Mouse (Mus musculus): ENCODE data around the gene Aph1a. TPM values are rescaled to one million over a fixed set of nuclear protein-coding genes. Genes with fewer than 3 reads are reported as not detected.
"Not testable (repeated sequence)": the region's sequence is repeated elsewhere in the genome, so short reads cannot be mapped to it uniquely, and the experiment has no call there.

Gene Aph1a
- total RNA-seq, 2 experiments from 2014 or later = 69.0 to 78.5 TPM

DNA sequence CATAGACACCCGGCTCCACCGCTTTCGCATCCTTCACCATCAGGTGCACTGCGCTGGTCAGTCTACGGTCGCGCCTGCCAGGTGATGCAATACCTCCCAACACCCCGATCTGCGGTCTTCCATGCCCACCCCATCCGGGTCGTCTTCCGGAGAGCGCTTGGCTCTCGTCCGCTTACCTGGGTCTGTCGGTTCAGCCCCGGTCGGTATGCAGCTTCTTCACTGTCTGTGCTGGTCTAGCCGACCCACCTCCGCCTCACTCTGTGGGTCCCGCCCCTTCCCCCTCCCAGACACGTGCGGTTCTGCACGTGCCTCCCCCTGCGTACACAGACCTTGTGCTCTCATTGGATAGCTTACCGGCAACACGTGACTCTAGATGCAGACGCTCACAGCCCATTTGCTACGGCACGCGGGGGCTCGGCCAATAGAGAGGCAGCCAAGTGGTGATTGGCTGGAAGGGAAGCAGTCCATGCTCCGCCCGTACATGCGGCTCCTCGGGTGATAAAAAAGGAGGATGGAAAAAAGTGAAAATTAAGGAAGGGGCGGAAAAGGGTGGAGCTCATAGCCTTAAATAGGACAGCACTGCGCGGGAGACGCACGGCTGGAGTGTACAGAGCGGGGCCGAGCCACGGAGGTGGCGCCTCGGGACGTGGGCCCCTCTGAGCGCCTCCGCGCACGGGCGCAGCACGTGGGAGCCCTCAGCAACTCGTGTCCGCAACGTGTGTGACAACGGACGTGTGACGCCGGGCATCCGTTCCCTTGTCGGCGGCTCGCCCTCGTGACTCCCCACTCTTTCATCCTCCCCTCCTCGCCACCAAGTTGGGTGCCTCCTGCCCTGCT, 11.6 kb upstream of the Aph1a start, which contains the start of gene Ciart:
Gene Ciart (minus strand): TSS at position 273 of the 837 bp plus-strand sequence.
- peak; percentile 97 to 99 for DNase-seq (ENCODE audit: low spot score in 2 of 2)
- intact Hi-C loops (cut with DNase I) = loop anchor here (1.0 to 10.0 kb wide), 5 partner anchors 11 to 173 kb away; partner anchors contain the start of genes Anp32e, Aph1a and Vps45

DNA sequence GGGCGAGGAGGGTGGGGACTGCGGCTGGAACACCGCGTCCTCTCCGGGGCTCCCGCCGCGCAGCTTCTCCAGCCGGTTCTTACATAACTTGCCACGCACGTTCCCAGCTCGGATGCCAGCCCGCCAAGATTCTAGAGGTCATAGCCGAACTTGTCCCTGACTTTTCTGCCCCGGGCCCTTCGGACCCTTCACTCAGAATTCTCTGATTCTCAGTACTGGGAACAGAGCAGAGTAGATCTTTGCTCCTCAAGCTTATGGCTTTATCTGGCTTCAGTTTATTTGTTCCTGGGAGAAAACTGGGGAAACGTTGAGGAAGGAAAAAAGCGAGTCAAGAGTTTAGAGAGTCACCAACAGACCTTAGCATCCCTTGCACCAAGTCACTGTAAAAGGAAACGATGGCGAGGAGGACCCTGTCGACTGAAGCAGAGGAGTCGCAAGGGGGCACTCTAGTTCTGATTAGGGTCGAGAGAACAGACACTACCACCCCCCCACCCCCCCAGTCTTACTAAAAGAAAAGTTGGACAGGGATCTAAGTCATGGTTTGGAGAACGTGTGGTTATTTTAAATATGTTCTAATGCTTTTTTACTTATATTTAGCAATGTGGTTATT, 10.8 kb upstream of the Aph1a start:
- intact Hi-C loops (cut with DNase I) = loop anchor here (1.0 to 10.0 kb wide), 5 partner anchors 10 to 172 kb away; partner anchors contain the start of genes Anp32e, Aph1a and Vps45

DNA sequence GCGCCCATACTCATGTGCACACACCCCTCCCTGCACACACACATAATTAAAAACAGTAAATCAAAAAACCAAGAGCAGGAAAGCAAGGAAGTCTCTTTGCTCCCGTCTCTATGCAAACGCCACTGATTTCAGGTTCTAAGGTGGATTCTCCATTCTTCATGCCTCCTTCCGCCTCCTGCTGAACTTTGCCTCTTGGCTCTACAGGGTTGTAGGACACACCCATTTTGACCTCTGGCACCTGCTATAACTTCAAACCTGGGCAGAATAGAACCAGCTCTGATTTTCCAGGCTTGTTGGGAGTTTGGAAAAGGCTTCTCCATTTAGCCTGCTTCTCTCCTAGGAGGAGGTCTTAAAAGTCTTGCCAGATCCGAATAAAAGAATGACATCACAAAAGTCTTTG, 9.4 kb upstream of the Aph1a start:
- intact Hi-C loops (cut with DNase I) = loop anchor here (10.0 kb wide), 1 partner anchor 170 kb away; the partner anchor contains the start of gene Vps45
- DNase-seq (ENCODE audit: low spot score in 2 of 2) = no peak

More for the DNA sequence above, 10.8 kb upstream of the Aph1a start:
- peak; percentile 76 to 85 for DNase-seq (ENCODE audit: low spot score in 2 of 2)

DNA sequence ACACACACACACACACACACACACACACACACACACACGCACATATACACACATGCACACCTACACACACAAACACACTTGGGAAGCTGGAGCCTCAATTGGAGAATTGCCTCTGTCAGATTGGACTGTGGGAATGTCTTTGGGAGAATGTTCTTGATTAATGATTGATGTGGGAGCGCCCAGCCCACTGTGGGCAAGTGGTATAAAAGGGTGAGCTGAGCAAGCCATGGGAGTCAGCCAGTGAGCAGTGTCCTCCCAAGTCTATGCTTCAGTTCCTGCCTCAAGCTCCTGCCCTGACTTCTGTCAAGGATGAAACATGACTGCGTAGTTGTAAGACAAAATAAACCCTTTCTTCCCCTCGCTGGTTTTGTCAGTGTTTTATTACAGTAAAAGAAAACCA, 6.2 kb upstream of the Aph1a start:
- intact Hi-C loops (cut with DNase I) = loop anchor here (10.0 kb wide), 1 partner anchor 167 kb away; the partner anchor contains the start of gene Vps45
- no peak for DNase-seq (ENCODE audit: low spot score in 2 of 2)

DNA sequence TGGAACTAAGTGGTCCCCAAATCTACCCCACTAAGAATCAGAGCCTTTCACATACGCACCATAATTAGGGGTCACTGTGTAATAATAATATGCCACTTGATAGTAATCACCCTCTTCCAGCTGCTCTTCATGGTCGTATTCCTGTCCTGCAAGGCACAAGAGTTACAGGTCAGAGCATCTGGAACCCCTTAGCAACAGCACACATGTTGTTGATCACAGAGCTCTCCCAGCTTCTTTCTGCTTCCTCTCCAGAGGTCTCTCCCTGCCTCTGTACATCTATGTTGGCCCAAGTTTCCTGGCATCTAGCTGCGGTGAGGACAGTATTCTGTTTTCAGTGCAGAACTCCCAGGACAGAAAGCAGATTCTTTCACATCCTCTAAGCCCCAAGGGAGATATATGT, 4.1 kb upstream of the Aph1a start:
- intact Hi-C loops (cut with DNase I) = loop anchor here (10.0 kb wide), 1 partner anchor 165 kb away; the partner anchor contains the start of gene Vps45

DNA sequence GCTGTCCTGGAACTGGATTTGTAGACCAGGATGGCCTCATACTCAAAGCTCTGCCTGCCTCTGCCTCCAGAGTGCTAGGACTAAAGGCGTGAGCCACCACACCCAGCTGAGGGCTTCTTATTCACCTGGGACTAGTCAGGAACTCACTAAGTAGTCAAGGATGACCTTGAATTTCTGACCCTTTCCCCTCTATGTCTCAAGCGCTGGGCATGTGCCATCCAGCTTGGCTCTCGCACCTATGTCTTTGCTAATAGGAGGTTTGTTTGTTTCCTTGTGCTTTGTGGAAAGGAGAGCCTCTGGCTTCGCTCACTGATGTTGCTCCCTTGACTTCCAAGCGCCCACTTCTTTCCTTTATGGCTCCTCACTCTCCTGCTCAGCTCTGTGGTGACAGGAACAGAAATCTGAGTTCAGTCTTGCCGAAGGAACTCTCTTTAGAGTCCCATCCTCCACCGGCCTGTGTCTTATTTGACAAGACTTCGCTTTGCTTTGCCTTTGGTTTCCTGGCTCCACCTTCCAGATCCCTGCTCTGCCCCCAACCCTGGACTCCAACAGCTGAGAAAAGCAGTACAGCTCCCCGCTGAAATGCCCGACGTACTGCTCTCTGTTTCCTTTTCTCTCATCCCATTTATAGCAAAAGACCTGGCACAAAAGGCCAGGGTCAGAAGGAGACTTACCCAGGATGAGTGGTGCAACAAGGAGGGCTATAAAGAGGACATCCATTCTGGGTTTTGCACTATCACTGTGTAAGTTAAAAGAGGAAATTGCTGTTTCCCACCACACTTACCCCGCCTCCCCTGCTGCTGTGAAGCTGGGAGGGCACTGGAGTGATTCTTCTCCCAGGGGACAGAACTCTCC, 2.3 kb upstream of the Aph1a start, which contains the start of gene BC028528:
Gene BC028528 (minus strand): TSS at position 795 of the 855 bp plus-strand sequence.
- intact Hi-C loops (cut with DNase I) = no loop called here
- no peak for DNase-seq (ENCODE audit: low spot score in 2 of 2)

More for the DNA sequence above, 4.1 kb upstream of the Aph1a start:
- DNase-seq (ENCODE audit: low spot score in 2 of 2) = no peak

DNA sequence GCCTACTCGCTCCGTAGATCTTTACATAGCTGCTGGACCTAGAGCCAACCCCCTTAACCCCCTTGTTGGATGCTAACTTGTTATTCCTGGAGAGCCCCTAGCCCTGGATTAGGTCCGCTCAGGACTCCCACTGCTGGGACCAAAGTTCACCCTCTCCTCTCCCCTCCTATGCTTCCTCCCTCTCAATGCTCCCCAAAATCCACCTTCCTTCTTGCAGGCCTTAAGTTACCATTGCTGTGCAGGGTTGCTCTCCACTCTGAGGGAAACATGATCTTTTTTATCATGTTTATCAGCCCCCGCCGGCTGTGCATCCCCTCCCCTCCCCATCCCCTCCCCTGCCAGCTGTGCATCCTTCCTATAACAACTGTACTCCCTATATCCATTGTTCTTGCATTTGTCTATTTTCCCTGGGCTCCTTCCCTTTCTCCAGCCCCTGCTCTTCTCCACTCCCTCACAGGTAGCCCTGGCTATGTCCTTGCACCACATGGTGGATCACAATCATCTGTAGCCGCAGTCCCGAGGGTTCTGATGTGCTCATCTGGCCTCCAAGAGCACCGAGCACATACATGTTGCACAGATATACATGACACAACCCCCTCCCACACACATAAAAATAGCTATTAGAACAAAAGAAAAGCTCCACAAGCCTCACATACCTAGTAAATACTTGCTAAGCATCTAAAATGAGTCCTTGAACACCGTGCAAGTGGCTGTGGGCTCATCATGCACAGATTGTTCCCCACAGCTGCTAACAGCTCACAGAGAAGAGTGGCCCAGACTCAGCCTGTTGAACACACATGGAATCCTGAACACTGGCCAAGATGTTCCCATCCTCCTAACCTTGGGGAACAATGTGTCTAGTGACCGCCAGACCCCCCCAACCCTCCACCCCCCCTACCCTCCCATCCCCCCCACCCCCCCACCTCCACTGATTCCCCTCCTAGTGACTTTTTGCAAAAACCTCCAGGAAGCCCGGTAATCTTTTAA, 1.4 kb upstream of the Aph1a start:
- intact Hi-C loops (cut with DNase I) = loop anchor here (1.0 kb wide), 1 partner anchor 10 kb away; the partner anchor contains the start of gene Ciart
- no peak for DNase-seq (ENCODE audit: low spot score in 2 of 2)

DNA sequence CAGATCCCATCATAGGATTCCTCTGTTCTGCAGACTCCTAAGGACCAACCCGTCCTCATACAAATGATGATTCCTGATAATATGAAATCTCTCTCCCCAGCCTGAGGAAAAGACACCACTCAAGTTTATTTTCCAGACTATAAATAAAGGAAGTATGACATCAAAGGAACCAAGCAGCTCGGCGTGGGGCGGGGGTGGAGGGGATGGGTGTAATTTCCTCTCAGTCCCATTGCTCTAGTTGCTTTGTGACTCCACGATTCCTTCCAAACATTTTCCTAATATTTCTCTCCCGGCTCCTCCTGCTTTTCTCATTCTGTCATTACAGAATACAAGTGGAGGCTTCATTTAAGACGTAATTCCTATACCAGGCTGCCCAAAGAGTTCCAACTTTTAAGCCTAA, 643 bp upstream of the Aph1a start:
- DNase-seq (ENCODE audit: low spot score in 2 of 2) = no peak
- intact Hi-C loops (cut with DNase I) = loop anchor here (1.0 kb wide), 1 partner anchor 11 kb away; the partner anchor contains the start of gene Ciart

DNA sequence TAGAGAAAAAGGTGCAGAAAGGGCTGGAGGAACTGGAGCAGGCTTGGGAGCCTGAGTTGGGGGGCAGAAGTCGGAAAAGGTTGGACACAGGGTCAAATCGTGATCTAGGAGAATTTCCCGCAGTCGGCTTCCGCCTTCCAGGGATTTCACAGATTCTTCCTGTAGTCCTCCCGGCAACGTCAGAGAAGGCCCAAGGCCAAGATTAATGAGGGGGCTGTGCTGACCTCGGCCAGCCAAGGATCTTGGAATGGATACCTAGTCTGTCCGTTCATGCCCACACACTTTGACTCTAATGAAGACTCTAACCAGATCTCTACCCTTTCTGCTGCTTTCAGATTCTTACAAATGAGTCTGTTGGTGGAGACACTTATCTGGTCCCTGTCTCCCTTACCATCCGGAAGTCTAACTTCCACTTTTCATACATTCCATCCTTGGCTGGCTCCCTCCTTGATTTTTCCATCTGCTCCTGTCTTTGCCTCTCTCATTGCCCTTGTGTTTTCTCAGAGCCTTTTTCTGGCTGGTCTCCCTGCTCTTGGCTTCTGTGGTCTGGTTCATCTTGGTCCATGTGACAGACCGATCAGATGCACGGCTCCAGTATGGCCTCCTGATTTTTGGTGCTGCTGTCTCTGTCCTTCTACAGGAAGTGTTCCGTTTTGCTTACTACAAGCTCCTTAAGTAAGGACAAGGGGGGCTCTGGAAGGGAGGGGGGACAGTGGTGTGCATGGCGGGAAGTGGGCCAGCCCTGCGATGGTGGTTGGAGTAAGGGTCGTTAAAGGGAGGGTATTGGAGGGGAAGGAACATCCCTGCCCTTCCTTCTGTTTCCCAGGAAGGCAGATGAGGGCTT, 770 bp downstream of the Aph1a start:
- intact Hi-C loops (cut with DNase I) = no loop called here
- peak; percentile 53 to 64 for DNase-seq (ENCODE audit: low spot score in 2 of 2)

DNA sequence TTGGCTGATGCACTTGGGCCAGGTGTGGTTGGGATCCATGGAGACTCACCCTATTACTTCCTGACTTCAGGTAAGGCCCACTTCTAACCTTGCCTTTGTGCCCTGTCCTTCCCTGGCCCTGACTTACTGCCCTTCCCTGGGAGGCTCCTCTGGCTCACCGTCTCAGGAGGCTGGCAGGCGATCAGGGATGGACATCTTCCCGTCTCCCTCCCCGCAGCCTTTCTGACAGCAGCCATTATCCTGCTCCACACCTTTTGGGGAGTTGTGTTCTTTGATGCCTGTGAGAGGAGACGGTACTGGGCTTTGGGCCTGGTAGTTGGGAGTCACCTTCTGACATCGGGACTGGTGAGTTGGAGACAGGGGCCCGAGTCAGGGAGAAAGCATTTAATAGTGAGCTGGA, 1.7 kb downstream of the Aph1a start:
- intact Hi-C loops (cut with DNase I); DNase-seq (ENCODE audit: low spot score in 2 of 2): not testable (repeated sequence)

DNA sequence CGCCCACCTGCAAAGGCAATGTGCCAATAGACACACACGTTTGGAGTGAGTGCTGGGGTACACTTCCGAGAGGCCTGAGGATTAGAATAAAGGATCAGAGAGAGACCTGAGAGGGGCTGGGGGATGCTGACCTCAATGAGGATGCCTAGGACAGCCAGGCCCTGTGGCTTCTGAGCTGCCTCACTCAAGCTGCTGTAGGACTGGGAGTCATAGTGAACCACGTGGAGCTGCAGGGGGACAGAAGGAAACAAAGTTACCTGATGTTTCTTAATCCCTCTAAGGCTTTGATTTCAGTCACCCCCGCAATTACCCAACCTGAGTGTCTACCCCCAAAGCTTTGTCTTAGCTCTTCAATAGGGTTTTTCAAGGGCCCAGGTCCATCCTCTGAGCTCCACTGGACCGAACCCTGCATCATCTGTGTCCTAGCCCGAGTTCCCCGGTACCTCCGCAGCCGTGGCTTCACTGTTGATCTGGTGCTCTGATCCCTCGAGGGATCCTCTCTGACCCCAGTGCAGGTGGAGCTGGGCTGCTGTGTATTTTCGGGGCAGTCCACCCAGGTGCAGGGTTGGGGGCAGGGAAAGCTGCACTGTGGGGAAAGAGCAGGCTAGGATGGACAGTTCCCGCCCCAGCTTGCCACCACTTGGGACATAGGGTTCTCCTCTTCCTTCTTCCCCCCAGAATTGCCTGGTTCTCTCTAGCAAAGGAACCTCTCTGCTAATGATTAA, 6.2 kb downstream of the Aph1a start:
- DNase-seq (ENCODE audit: low spot score in 2 of 2) = no peak
- intact Hi-C loops (cut with DNase I) = no loop called here

DNA sequence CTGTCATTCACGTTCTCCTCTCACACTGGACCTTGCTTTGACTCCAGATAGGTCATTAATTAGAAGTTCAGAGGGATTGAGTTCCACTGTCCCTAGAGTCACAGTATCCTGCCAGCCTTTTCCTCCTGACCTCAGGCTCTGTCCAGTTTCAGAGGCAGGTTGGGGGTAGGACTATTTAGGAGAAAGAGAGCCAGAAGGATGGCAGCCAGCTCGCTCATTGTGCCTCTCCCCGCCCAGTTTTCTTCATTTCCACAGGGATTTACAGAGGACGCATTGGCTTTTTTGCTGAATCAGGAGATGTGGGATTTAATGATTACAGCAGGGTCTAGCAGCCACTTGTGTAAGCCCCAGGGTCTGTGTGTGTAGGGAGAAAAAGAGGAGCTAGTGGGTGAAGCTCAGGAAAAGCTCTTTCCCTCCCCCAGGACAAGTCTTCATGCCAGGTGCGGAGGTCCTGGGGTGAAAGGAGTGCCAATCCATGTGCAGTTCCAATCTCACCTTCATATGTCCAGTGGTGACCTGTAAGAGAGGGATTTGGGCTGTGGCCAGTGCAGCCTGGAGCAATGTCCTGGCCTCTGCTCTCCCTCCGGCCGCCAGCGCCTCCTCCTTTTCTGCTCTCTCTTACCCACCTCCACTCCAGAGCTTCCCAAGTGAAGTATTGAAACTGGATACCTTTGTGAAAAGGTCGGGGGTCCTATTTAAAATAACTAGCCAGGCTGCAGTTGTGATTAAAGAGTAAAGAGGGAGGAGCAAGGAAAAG, 8.0 kb downstream of the Aph1a start:
- intact Hi-C loops (cut with DNase I) = no loop called here
- DNase-seq (ENCODE audit: low spot score in 2 of 2) = no peak

DNA sequence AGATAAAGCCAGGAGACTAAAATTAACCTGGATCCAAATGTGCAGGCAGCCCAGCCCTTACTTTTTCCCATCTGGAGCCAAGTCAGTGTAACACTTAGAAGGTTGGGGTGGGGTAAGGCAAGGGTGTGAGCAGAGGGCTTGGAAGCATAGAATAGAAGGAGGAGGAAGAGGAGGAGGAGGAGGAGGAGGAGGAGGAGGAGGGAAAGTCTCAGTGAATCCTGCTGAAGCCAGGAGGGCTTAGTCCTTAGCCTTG, 8.5 kb downstream of the Aph1a start:
- intact Hi-C loops (cut with DNase I) = no loop called here

DNA sequence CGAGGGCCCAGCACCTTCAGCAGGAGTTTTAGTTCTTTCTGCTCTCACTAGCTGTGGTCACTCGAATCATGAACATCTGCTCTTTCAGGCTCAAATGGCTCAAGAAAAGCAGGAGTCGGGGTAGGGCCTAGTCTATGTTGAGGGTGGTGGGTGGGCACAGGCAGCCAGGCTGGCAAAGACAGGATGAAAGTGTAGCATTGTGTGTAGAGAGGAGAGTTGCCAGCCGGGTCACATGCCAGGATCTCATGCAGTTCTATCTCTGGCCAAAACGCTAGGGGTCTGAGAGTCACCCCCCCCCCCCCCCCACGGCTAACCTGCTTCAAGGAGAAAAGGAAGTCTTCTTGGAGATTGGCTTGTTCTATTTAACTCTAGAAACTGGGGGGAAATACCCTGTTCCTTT, 8.9 kb downstream of the Aph1a start:
- intact Hi-C loops (cut with DNase I) = no loop called here
- no peak for DNase-seq (ENCODE audit: low spot score in 2 of 2)

More for the DNA sequence above, 8.5 kb downstream of the Aph1a start:
- no peak for DNase-seq (ENCODE audit: low spot score in 2 of 2)

DNA sequence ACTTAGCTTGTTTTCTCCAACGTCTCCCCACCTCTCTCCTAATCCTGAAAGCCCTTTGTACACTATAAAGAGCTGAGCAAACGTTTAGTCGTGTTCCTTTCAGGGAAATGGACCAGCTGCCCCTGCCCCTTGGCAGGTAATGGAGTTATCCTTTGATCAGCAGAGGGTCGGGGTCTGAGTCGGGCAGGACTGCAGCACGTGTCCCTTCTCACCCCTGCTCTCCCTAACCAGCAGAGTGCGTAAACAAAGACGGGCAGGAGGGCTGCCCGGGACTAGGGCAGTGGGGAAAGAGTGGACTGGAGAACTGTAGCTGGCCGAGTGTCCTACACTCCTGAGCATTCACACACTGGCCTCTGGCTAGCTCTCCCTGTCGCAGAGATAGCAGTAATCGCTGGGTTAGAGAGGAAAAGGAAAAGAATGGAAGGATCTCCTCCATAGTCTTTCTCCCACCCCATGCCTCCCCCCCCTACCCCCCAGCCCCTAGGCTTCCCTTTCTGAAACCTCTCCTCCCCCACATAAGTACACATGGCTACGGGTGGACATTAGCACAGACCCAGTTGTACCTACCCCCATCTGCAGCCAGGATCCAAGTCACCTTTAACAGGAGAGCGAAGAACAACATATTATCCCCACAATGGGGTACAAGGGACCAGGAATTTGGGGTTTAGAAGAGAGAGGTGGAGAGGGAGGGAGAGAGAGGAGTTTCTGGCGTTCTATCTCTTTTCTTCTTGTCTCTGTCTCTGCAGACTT, 10.2 kb downstream of the Aph1a start:
- intact Hi-C loops (cut with DNase I) = no loop called here
- DNase-seq (ENCODE audit: low spot score in 2 of 2) = no peak

DNA sequence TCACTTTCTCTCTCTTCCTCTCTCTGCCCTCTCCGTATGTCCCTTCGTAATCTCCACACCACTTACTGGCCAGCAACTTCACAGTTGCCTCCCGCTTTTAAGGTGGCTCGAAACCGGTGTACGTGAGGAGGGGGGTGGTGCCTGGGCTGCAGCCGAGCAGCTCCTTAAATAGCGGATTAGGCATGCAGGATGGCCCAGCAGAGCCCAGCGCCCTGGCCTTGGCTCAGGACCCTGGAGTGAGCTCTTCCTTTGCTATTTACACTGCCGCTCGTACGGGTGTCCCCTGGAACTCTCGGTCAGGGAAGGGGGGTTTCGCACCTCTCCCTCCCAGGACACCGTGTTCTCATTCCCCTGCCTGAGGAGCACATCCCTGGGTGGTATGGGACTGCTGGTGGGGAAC, 10.8 kb downstream of the Aph1a start, which contains the start of gene Car14:
Gene Car14 (minus strand): TSS at position 124 of the 400 bp plus-strand sequence.
- DNase-seq (ENCODE audit: low spot score in 2 of 2) = no peak
- intact Hi-C loops (cut with DNase I) = no loop called here
